Mouse (Mus musculus) olfactory bulb, adult 2 months (tissue): ENCODE measurements around the gene Rhobtb1.

ENCODE experiments used
- CTCF ChIP-seq: fragments of 200-500 bp; IDR thresholded peaks from 2 replicates; pipeline ENCODE4 v1.5.1; 2012; ENCODE audit warnings: low read depth, mild to moderate bottlenecking, low read length, moderate library complexity; ENCODE audit not compliant: insufficient read depth
- POLR2A ChIP-seq: fragments of 200-500 bp; IDR thresholded peaks from 2 replicates; pipeline ENCODE4 v1.6.1; 2012; ENCODE audit warnings: mild to moderate bottlenecking, low read depth, low read length, moderate library complexity; ENCODE audit not compliant: insufficient read depth

- TF ChIP-seq CTCF (no peak), POLR2A (no peak)
Observed at GRCm38 (mm10) chr10:69126546-69126945, 24.7 kb upstream of the Rhobtb1 start.
